Mouse (Mus musculus) limb, embryonic 12.5 days (tissue): ENCODE results near the gene Rexo1. TPM values are rescaled to one million over a fixed set of nuclear protein-coding genes. Genes with fewer than 3 reads are reported as not detected.
A peak's percentile ranks its signal among the peaks of the same experiment; 100 is the strongest.

Source experiments
- ATAC-seq: fragments of 200-750 bp; cut with Nextera tagmentation; 2 replicates; pipeline ENCODE4 v1.8.0; 2017; ENCODE audit warnings: low read depth, moderate TSS enrichment; ENCODE audit not compliant: insufficient number of reproducible peaks, insufficient read depth, low FRiP score, low TSS enrichment
- H3K27ac ChIP-seq: fragments of 300-500 bp; sonication (generic); 2 replicates; pipeline ENCODE4 v1.5.1; 2016; ENCODE audit warnings: mild to moderate bottlenecking, moderate library complexity
- H3K27me3 ChIP-seq: fragments of 300-500 bp; sonication (generic); 2 replicates; pipeline ENCODE4 v1.6.1; 2016; ENCODE audit warnings: mild to moderate bottlenecking, moderate library complexity
- H3K36me3 ChIP-seq: fragments of 300-500 bp; sonication (generic); 2 replicates; pipeline ENCODE4 v1.6.1; 2016; ENCODE audit warnings: mild to moderate bottlenecking, moderate library complexity
- H3K4me1 ChIP-seq: fragments of 300-500 bp; sonication (generic); replicated peaks from 2 replicates; pipeline ENCODE4 v1.6.1; 2016
- H3K4me2 ChIP-seq: fragments of 300-500 bp; sonication (generic); 2 replicates; pipeline ENCODE4 v1.6.1; 2016; ENCODE audit warnings: mild to moderate bottlenecking, moderate library complexity
- H3K4me3 ChIP-seq: fragments of 300-500 bp; sonication (generic); replicated peaks from 2 replicates; pipeline ENCODE4 v1.5.1; 2016; ENCODE audit warnings: mild to moderate bottlenecking
- H3K9ac ChIP-seq: fragments of 300-500 bp; sonication (generic); replicated peaks from 2 replicates; pipeline ENCODE4 v1.6.1; 2016; ENCODE audit warnings: mild to moderate bottlenecking, moderate library complexity
- H3K9me3 ChIP-seq: fragments of 300-500 bp; sonication (generic); 2 replicates; pipeline ENCODE4 v1.6.1; 2016; ENCODE audit warnings: mild to moderate bottlenecking, moderate library complexity
- WGBS: fragments of 180-500 bp; shearing (Covaris S2); methylation state at CpG from one replicate; pipeline ENCODE4 v1.1.7; 2016; 5-methylcytosine and 5-hydroxymethylcytosine counted together
- polyA plus RNA-seq: library from polyadenylated mRNA; unstranded; fragments of >200 nt; fragmentation: Nextera tagmentation; extraction: Ambion mirVana; gene quantifications from 2 replicates; pipeline ENCODE4 v1.2.1, GENCODE M21; 2016

Gene Rexo1
- polyA plus RNA-seq, 1 experiment from 2014 or later = 33.4 TPM

DNA sequence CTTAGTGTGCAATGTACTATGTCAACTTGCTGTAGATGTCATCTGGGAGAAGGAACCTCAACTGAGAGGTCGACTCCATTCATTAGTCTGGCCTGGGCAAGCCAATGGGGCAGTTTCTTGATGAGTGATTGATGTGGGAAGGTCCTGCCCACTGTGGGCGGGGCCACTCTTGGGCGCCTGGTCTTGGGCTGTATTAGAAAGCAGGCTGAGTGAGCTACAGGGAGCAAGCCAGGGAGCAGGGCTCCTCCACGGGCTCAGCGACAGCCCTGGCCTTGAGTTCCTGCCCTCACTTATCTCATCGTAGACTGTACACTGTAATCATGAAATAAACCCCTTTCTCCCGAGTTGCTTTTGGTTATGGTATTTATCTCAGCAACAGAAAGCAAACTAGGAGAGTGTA lies 27.7 kb downstream of the Rexo1 start:
- peaks cover 55% of the 10 kb centered on the region for H3K27me3 ChIP-seq
- WGBS = 16% methylated on average over 7 of the region's 7 CpGs
- no peak overlapping the region for H3K4me2 ChIP-seq
- H3K9ac ChIP-seq = no peak overlapping the region
- no peak for ATAC-seq
- no peak overlapping the region for H3K4me3 ChIP-seq
- no peaks in the 10 kb centered on the region for H3K9me3 ChIP-seq
- peaks cover 6% of the 10 kb centered on the region; the same call in 1 of the 2 replicates for H3K4me1 ChIP-seq
- no peak overlapping the region for H3K27ac ChIP-seq
- H3K36me3 ChIP-seq = no peaks in the 10 kb centered on the region

- Histone ChIP-seq H3K27ac (no peak overlapping the region), H3K4me1 (peaks cover 4% of the 10 kb centered on the region; the same call in 1 of the 2 replicates), H3K36me3 (no peaks in the 10 kb centered on the region), H3K9me3 (no peaks in the 10 kb centered on the region), H3K4me3 (no peak overlapping the region), H3K27me3 (peaks cover 54% of the 10 kb centered on the region), H3K9ac (no peak overlapping the region), H3K4me2 (no peak overlapping the region)
- 90% methylated on average over 11 of the region's 11 CpGs for WGBS
- ATAC-seq = no peak
Observed at GRCm38 (mm10) chr10:80532783-80533182, 28.6 kb downstream of the Rexo1 start.

GRCm38 (mm10) chr10:80526172-80526571 lies 35.2 kb downstream of the Rexo1 start:
- Histone ChIP-seq H3K36me3 (no peaks in the 10 kb centered on the region), H3K27me3 (peaks cover 17% of the 10 kb centered on the region), H3K9me3 (peaks cover 7% of the 10 kb centered on the region), H3K4me2 (peak overlapping the region; percentile 36), H3K4me1 (peaks cover 5% of the 10 kb centered on the region; the same call in 1 of the 2 replicates), H3K9ac (no peak overlapping the region), H3K27ac (no peak overlapping the region), H3K4me3 (0 out of 2 replicates have a peak overlapping the region, but pooled peaks have one; percentile 13)
- 20% methylated on average over 9 of the region's 9 CpGs for WGBS
- ATAC-seq = peak; percentile 74

GRCm38 (mm10) chr10:80523299-80523698 lies 38.1 kb downstream of the Rexo1 start:
- Histone ChIP-seq H3K36me3 (no peaks in the 10 kb centered on the region), H3K9ac (no peak overlapping the region), H3K4me3 (no peak overlapping the region), H3K27ac (no peak overlapping the region), H3K4me2 (no peak overlapping the region), H3K9me3 (peaks cover 7% of the 10 kb centered on the region), H3K27me3 (peaks cover 7% of the 10 kb centered on the region; the same call in 1 of the 2 replicates), H3K4me1 (0 out of 2 replicates have a peak, but pooled peaks cover 5% of the 10 kb centered on the region)
- WGBS = 91% methylated on average over 7 of the region's 7 CpGs
- ATAC-seq = no peak

DNA sequence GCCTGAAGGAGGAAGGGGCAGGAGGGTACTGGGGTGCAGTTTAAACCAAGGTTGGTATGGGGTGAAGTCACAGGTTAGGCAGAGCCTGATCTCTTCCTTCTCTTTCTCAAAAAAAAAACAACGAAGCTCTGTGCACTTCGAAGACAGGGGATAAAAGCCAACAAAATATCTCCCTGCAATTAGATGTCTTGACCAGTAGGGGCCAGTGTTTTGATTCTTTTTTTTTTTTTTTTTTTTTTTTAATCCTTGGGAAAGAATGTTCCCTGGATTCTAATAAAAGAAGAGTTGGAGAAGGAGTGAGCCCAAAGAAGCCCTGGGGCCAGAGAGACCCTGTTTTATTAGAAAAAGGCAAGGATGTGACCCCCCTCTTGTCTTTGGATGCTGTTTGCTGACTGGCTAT lies 42.1 kb downstream of the Rexo1 start:
- ATAC-seq = no peak
- H3K9ac ChIP-seq = no peak overlapping the region
- peaks cover 33% of the 10 kb centered on the region for H3K27me3 ChIP-seq
- peaks cover 7% of the 10 kb centered on the region for H3K9me3 ChIP-seq
- no peaks in the 10 kb centered on the region for H3K36me3 ChIP-seq
- H3K4me3 ChIP-seq = no peak overlapping the region
- H3K27ac ChIP-seq = no peak overlapping the region
- 65% methylated on average over 2 of the region's 2 CpGs for WGBS
- no peak overlapping the region for H3K4me2 ChIP-seq
- H3K4me1 ChIP-seq = no peaks in the 10 kb centered on the region

DNA sequence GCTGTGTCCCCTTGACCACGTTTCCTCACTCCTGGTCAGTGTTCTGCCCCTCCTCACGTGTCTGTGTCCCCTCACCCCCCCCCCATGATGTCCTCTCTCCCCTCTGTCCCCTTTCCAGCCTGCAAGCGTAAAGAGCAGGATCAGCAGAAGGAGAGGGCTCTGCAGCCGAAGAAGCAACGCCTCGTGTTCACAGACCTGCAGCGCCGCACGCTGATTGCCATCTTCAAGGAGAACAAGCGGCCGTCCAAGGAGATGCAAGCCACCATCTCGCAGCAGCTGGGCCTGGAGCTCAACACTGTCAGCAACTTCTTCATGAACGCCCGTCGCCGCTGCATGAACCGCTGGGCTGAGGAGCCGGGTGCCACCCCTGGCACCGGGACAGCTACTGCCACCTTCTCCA lies 47.6 kb downstream of the Rexo1 start:
- Histone ChIP-seq H3K9ac (no peak overlapping the region; the same call in 1 of the 2 replicates), H3K4me2 (peak overlapping the region; percentile 34), H3K27ac (no peak overlapping the region), H3K4me3 (no peak overlapping the region; the same call in 1 of the 2 replicates), H3K9me3 (no peaks in the 10 kb centered on the region), H3K36me3 (no peaks in the 10 kb centered on the region), H3K4me1 (0 out of 2 replicates have a peak, but pooled peaks cover 7% of the 10 kb centered on the region), H3K27me3 (peaks cover 84% of the 10 kb centered on the region)
- ATAC-seq = no peak
- 8% methylated on average over 19 of the region's 19 CpGs for WGBS

GRCm38 (mm10) chr10:80510273-80510660 lies 51.1 kb downstream of the Rexo1 start:
- Histone ChIP-seq H3K4me2 (no peak overlapping the region), H3K4me3 (no peak overlapping the region), H3K9me3 (no peaks in the 10 kb centered on the region), H3K4me1 (0 out of 2 replicates have a peak, but pooled peaks cover 7% of the 10 kb centered on the region), H3K27me3 (peaks cover 96% of the 10 kb centered on the region), H3K27ac (no peak overlapping the region), H3K9ac (no peak overlapping the region), H3K36me3 (no peaks in the 10 kb centered on the region)
- WGBS = 55% methylated on average over 10 of the region's 10 CpGs
- ATAC-seq = no peak

GRCm38 (mm10) chr10:80509412-80510272 lies 51.7 kb downstream of the Rexo1 start:
- H3K27me3 ChIP-seq = peaks cover 96% of the 10 kb centered on the region
- H3K36me3 ChIP-seq = no peaks in the 10 kb centered on the region
- H3K4me3 ChIP-seq = peak overlapping the region; percentile 34
- ATAC-seq = peak; percentile 61; the same call in 1 of the 2 replicates
- peak overlapping the region; percentile 61 for H3K4me2 ChIP-seq
- H3K9me3 ChIP-seq = no peaks in the 10 kb centered on the region
- no peak overlapping the region for H3K27ac ChIP-seq
- WGBS = 12% methylated on average over 20 of the region's 20 CpGs
- 0 out of 2 replicates have a peak, but pooled peaks cover 10% of the 10 kb centered on the region for H3K4me1 ChIP-seq
- H3K9ac ChIP-seq = no peak overlapping the region

DNA sequence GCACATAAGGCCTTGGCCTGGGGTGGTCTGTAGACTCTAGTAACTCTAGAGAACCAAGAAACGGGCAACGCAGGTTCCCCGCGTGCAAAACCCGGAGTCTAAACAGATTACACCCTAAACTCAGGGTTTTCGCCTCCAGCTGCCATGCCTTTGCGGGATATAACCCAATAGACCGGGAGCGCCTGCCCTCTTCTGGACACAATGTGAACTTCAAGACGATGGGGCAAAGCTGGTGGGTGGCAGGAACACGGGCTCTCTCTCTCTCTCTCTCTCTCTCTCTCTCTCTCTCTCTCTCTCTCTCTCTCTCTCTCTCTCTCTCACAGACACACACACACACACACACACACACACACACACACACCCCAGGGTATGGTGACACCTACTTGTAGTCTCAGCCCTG lies 55.1 kb downstream of the Rexo1 start:
- H3K36me3 ChIP-seq = no peaks in the 10 kb centered on the region
- no peak for ATAC-seq
- no peak overlapping the region for H3K9ac ChIP-seq
- 0% methylated on average over 11 of the region's 11 CpGs for WGBS
- no peaks in the 10 kb centered on the region for H3K9me3 ChIP-seq
- no peak overlapping the region for H3K27ac ChIP-seq
- no peak overlapping the region for H3K4me3 ChIP-seq
- no peak overlapping the region for H3K4me2 ChIP-seq
- H3K27me3 ChIP-seq = peaks cover 95% of the 10 kb centered on the region
- peaks cover 11% of the 10 kb centered on the region; the same call in 1 of the 2 replicates for H3K4me1 ChIP-seq

DNA sequence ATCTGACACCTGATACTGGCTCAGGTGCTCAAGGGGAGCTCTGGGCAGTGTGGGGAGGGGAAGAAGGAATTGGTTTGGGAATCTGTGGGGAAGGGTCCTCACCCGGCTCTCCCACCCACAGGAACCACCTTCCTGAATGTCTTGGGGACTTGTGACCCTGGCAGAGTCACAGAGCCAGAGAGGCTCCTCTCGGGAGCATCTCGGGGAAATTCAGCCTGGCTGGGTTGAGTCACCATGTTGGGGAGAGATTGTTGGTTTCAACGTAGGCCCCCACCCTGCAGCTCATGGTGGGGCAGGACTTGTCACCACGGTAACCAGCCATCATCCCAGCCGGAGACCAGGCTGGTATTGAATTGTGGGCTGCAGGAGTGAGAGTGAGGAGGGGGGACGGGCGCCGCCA lies 56.6 kb downstream of the Rexo1 start:
- H3K4me2 ChIP-seq = no peak overlapping the region
- peaks cover 8% of the 10 kb centered on the region; the same call in 1 of the 2 replicates for H3K4me1 ChIP-seq
- 0% methylated on average over 7 of the region's 9 CpGs for WGBS
- peaks cover 97% of the 10 kb centered on the region for H3K27me3 ChIP-seq
- H3K27ac ChIP-seq = no peak overlapping the region
- no peak overlapping the region for H3K4me3 ChIP-seq
- H3K36me3 ChIP-seq = no peaks in the 10 kb centered on the region
- ATAC-seq = no peak
- no peak overlapping the region for H3K9ac ChIP-seq
- H3K9me3 ChIP-seq = no peaks in the 10 kb centered on the region

- Histone ChIP-seq H3K4me2 (no peak overlapping the region), H3K27me3 (peaks cover 98% of the 10 kb centered on the region), H3K36me3 (no peaks in the 10 kb centered on the region), H3K9me3 (no peaks in the 10 kb centered on the region), H3K9ac (no peak overlapping the region), H3K4me1 (peaks cover 6% of the 10 kb centered on the region; the same call in 1 of the 2 replicates), H3K27ac (no peak overlapping the region), H3K4me3 (0 out of 2 replicates have a peak overlapping the region, but pooled peaks have one; percentile 2)
- WGBS = 1% methylated on average over 27 of the region's 27 CpGs
- no peak for ATAC-seq
Observed at GRCm38 (mm10) chr10:80503599-80504220, 57.6 kb downstream of the Rexo1 start.
